7 mouse cellular contexts compared by ENCODE assay signal in genomic region chr15:88839271-88839670, GRCm38 (mm10). TPM values are rescaled to one million over a fixed set of nuclear protein-coding genes. Genes with fewer than 3 reads are reported as not detected.
DNase-seq lines count a peak whose midpoint lies in the region; ATAC-seq and TF ChIP-seq lines count a peak whose summit lies in the region.

No protein-coding gene starts in this region.

- H3K36me3 ChIP-seq in forebrain, embryonic 14.5 days (ENCODE audit: control insufficient read depth, insufficient read depth, low read length): no peaks in the 10 kb centered on the region
- H3K36me3 ChIP-seq in liver, embryonic 15.5 days (replicated peaks): no peaks in the 10 kb centered on the region

- H3K9me3 ChIP-seq in forebrain, embryonic 14.5 days (replicated peaks; ENCODE audit: control insufficient read depth, low read length): no peaks in the 10 kb centered on the region
- no peaks in the 10 kb centered on the region for H3K9me3 ChIP-seq in liver, embryonic 15.5 days (replicated peaks)

- WGBS in cerebellum, adult 2 months: 16% methylated on average over 9 of the region's 9 CpGs
- WGBS in forebrain, embryonic 14.5 days: 14% methylated on average over 9 of the region's 9 CpGs
- 32% methylated on average over 9 of the region's 9 CpGs for WGBS in liver, embryonic 15.5 days (ENCODE audit: insufficient replicate concordance)

- no peak for TF ChIP-seq POLR2A in cerebellum, adult 2 months (IDR thresholded peaks at IDR 0.05; ENCODE audit: borderline replicate concordance, insufficient read depth, low read length)

- H3K27ac ChIP-seq in cerebellum, adult 2 months (ENCODE audit: insufficient read depth, low read length): peak overlapping the region; percentile 75; the same call in 1 of the 2 replicates
- 0 out of 2 replicates have a peak overlapping the region, but pooled peaks have one; percentile 27 for H3K27ac ChIP-seq in forebrain, embryonic 14.5 days (ENCODE audit: low read depth, low read length)
- no peak overlapping the region for H3K27ac ChIP-seq in liver, embryonic 15.5 days (replicated peaks)

- H3K9ac ChIP-seq in forebrain, embryonic 14.5 days (ENCODE audit: low read length): no peak overlapping the region
- H3K9ac ChIP-seq in liver, embryonic 15.5 days: no peak overlapping the region

- 0 out of 2 replicates have a peak overlapping the region, but pooled peaks have one; percentile 5 for H3K4me2 ChIP-seq in forebrain, embryonic 14.5 days (ENCODE audit: low read length)
- no peak overlapping the region for H3K4me2 ChIP-seq in liver, embryonic 15.5 days

- peak; percentile 56 to 61 for DNase-seq in cerebellum, adult 2 months
- peak; percentile 73 for DNase-seq in forebrain, embryonic 14.5 days (ENCODE audit: low spot score)
- DNase-seq in heart, postnatal 10 days: peak; percentile 83 to 90
- peak; percentile 89 to 90 for DNase-seq in kidney, postnatal 36 days
- peak; percentile 23 for DNase-seq in retina, embryonic 14.5 days (ENCODE audit: low spot score)
- no peak for DNase-seq in adipocyte (ENCODE audit: low spot score)

- H3K27me3 ChIP-seq in cerebellum, adult 2 months (ENCODE audit: control insufficient read depth, insufficient read depth, low read length): no peaks in the 10 kb centered on the region
- no peaks in the 10 kb centered on the region for H3K27me3 ChIP-seq in forebrain, embryonic 14.5 days (replicated peaks; ENCODE audit: control insufficient read depth, insufficient read depth, low read length)
- peaks cover 24% of the 10 kb centered on the region for H3K27me3 ChIP-seq in liver, embryonic 15.5 days

- H3K4me3 ChIP-seq in cerebellum, adult 2 months (replicated peaks; ENCODE audit: insufficient read depth, low read depth, low read length): no peak overlapping the region
- H3K4me3 ChIP-seq in forebrain, embryonic 14.5 days (ENCODE audit: low read depth, low read length): no peak overlapping the region
- no peak overlapping the region for H3K4me3 ChIP-seq in liver, embryonic 15.5 days (replicated peaks)

- intact Hi-C loops in heart, postnatal 10 days (cut with DNase I): loop anchor here (1.0 kb wide), 1 partner anchor 23 kb away; the partner anchor contains the start of gene Pim3

- H3K4me1 ChIP-seq in cerebellum, adult 2 months (ENCODE audit: control insufficient read depth, insufficient read depth, low read length): peaks cover 53% of the 10 kb centered on the region
- H3K4me1 ChIP-seq in forebrain, embryonic 14.5 days (ENCODE audit: control insufficient read depth, insufficient read depth, low read length): peaks cover 18% of the 10 kb centered on the region
- H3K4me1 ChIP-seq in liver, embryonic 15.5 days (replicated peaks): peaks cover 16% of the 10 kb centered on the region

- no peak for TF ChIP-seq CTCF in cerebellum, adult 2 months (IDR thresholded peaks at IDR 0.05; ENCODE audit: borderline replicate concordance, insufficient read depth, low read depth, low read length)

- ATAC-seq in forebrain, embryonic 14.5 days: peak; percentile 73
- 0 out of 2 replicates have a peak, but pooled peaks have one; percentile 11 for ATAC-seq in liver, embryonic 15.5 days (ENCODE audit: insufficient read depth)

RNA-seq across cellular contexts. Expression of gene Creld2, which starts 19.8 kb away (rescaled TPM):
- polyA plus RNA-seq in cerebellum, adult 2 months (2012; rRNA removed): 28.6 and 32.0 TPM in 2 replicates
- polyA plus RNA-seq in forebrain, embryonic 14.5 days (2014; fragmentation: Nextera tagmentation; extraction: Ambion mirVana): 65.5 and 65.8 TPM in 2 replicates
- total RNA-seq in heart, postnatal 10 days (2021): 10 to 100 TPM; 16.8 to 20.3 TPM
- 39.6 and 46.2 TPM in 2 replicates for polyA plus RNA-seq in liver, embryonic 15.5 days (2015; fragmentation: Nextera tagmentation; extraction: Ambion mirVana)

RNA-seq across cellular contexts. Expression of gene Alg12, which starts 20.2 kb away (rescaled TPM):
- polyA plus RNA-seq in cerebellum, adult 2 months (2012; rRNA removed): 17.3 and 18.5 TPM in 2 replicates
- 8.4 and 8.8 TPM in 2 replicates for polyA plus RNA-seq in forebrain, embryonic 14.5 days (2014; fragmentation: Nextera tagmentation; extraction: Ambion mirVana)
- total RNA-seq in heart, postnatal 10 days (2021): 1 to 10 TPM; 8.6 to 8.8 TPM
- polyA plus RNA-seq in liver, embryonic 15.5 days (2015; fragmentation: Nextera tagmentation; extraction: Ambion mirVana): 5.5 and 6.0 TPM in 2 replicates

RNA-seq across cellular contexts. Expression of gene Pim3, which starts 22.7 kb away (rescaled TPM):
- polyA plus RNA-seq in cerebellum, adult 2 months (2012; rRNA removed): 23.4 and 24.2 TPM in 2 replicates
- 49.1 and 52.9 TPM in 2 replicates for polyA plus RNA-seq in forebrain, embryonic 14.5 days (2014; fragmentation: Nextera tagmentation; extraction: Ambion mirVana)
- 10 to 100 TPM; 49.8 to 85.5 TPM for total RNA-seq in heart, postnatal 10 days (2021)
- 22.0 and 34.4 TPM in 2 replicates for polyA plus RNA-seq in liver, embryonic 15.5 days (2015; fragmentation: Nextera tagmentation; extraction: Ambion mirVana)
